Mouse (Mus musculus) Patski (cell line): ENCODE results near the gene Hist1h3a. TPM values are rescaled to one million over a fixed set of nuclear protein-coding genes. Genes with fewer than 3 reads are reported as not detected.

ENCODE experiments used
- ATAC-seq: fragments of 100-300 bp; one replicate; pipeline ENCODE4 v1.8.0; 2021
- CTCF ChIA-PET: fragments of 350-600 bp; sonication (Branson Sonifier 250); formaldehyde crosslinking; loops from one replicate; lab custom pipeline; 2022; ENCODE audit warnings: inconsistent platforms; lab: Charles Lee
- POLR2A ChIA-PET: fragments of 350-600 bp; sonication (Branson Sonifier 250); formaldehyde crosslinking; loops from one replicate; lab custom pipeline; 2022; ENCODE audit warnings: antibody characterized with exemption, inconsistent platforms; lab: Charles Lee
- DNase-seq: peaks from one replicate; pipeline ENCODE4 v3.0.0-alpha.2; 2011; ENCODE audit warnings: low read depth, low spot score
- H3K27me3 ChIP-seq: fragments of 371-371 bp; one replicate; pipeline ENCODE4 v1.5.1; 2021
- CTCF ChIP-seq: fragments of 100-300 bp; IDR thresholded peaks from one replicate; pipeline ENCODE4 v1.5.1; 2021
- in situ Hi-C: fragments of 300-500 bp; cut with MboI; formaldehyde crosslinking; loops from 3 replicates; pipeline ENCODE4 v1.11.1; 2018; ENCODE audit warnings: low pct_unique_long_range_greater_than_20kb, mixed read lengths
- polyA plus RNA-seq: library from polyadenylated mRNA; unstranded; gene quantifications from one replicate; pipeline ENCODE4 v1.2.3, GENCODE M21; 2021

Hist1h3a gene
- polyA plus RNA-seq, 1 experiment from 2014 or later: 0.18 TPM

DNA sequence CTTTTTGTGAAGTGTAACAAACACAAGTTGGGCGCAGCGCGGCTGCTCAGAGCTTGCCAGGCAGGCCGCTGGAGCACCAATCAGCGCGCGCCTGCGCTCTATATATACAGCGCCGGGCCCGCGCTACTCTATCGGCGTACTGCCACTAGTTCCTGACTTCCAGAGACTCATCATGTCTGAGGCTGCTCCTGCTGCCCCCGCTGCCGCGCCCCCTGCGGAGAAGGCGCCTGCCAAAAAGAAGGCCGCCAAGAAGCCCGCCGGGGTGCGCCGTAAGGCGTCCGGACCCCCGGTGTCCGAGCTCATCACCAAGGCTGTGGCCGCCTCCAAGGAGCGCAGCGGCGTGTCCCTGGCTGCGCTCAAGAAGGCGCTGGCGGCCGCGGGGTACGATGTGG lies 23.5 kb downstream of the Hist1h3a start, which contains the start of gene Hist1h1c:
Gene Hist1h1c (plus strand): TSS at position 132 of the 392 bp plus-strand sequence.
- no peak for TF ChIP-seq CTCF
- ChIA-PET CTCF (interaction anchor here (1.4 to 15.1 kb wide), 2 partner anchors 13 to 39 kb away, joined by 3 to 137 read pairs; partner anchors contain the start of genes Hist1h3b and Hist1h4c), POLR2A (no interaction called here)
- H3K27me3 ChIP-seq: no peaks in the 10 kb centered on the region
- in situ Hi-C loops: loop anchor here (10.0 to 25.0 kb wide), 2 partner anchors 114 to 301 kb away; partner anchors contain the start of genes Hist1h1e and Hist1h2be
- DNase-seq (no peak), ATAC-seq (peak; percentile 68)

DNA sequence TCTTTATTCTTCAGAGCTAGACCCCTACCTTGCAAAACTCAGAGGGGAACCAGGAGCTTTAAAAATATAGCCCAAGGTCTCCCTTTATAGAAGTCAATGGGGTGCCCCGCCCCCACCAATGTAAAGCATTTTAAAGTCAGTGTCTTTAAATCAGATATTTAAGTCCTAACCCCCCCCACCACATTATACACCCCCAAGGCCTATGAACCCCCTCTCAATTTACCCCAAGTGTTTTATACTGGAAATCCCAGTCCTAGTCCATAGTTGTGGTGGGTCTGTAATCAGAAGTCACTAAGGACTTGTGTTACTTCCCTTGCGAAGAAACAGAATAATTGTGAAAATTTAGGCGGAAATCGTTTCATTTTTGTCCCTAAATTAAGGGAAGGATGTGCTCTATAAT lies 24.1 kb downstream of the Hist1h3a start:
- H3K27me3 ChIP-seq: no peaks in the 10 kb centered on the region
- POLR2A ChIA-PET: no interaction called here
- ATAC-seq (no peak), DNase-seq (no peak)
- TF ChIP-seq CTCF: no peak
- CTCF ChIA-PET: interaction anchor here (1.3 to 15.1 kb wide), 2 partner anchors 11 to 38 kb away, joined by 5 to 137 read pairs; partner anchors contain the start of gene Hist1h4c
- in situ Hi-C loops: loop anchor here (10.0 to 25.0 kb wide), 2 partner anchors 113 to 301 kb away; partner anchors contain the start of genes Hist1h1e and Hist1h2be

DNA sequence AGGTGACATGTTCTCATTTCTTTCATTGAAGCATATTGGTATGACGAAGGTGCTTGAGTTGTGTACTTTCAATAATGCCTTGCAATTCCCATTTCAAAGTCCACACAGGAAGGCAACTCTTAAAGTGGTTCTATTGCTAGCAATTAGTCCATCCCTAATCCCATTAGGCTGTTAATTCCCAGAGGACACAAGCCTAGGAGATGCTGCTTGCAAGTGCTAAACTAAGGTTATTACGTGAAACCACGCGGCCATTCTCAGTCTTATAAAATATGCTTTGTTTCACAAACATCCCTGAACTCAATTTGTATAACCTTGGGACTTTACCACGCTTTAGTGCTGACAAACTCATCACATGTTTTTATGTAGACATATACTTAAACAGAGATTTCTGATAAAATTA lies 25.1 kb downstream of the Hist1h3a start:
- ATAC-seq: no peak
- in situ Hi-C loops: loop anchor here (10.0 to 25.0 kb wide), 2 partner anchors 112 to 300 kb away; partner anchors contain the start of genes Hist1h1e and Hist1h2be
- DNase-seq: no peak
- CTCF ChIA-PET: interaction anchor here (1.0 to 15.1 kb wide), 5 partner anchors 10 to 37 kb away, joined by 3 to 137 read pairs (median 4); partner anchors contain the start of gene Hist1h4c
- POLR2A ChIA-PET: interaction anchor here (0.7 kb wide), 1 partner anchor 53 kb away, joined by 3 read pairs; the partner anchor contains the start of gene Hist1h2bc
- no peaks in the 10 kb centered on the region for H3K27me3 ChIP-seq
- no peak for TF ChIP-seq CTCF

DNA sequence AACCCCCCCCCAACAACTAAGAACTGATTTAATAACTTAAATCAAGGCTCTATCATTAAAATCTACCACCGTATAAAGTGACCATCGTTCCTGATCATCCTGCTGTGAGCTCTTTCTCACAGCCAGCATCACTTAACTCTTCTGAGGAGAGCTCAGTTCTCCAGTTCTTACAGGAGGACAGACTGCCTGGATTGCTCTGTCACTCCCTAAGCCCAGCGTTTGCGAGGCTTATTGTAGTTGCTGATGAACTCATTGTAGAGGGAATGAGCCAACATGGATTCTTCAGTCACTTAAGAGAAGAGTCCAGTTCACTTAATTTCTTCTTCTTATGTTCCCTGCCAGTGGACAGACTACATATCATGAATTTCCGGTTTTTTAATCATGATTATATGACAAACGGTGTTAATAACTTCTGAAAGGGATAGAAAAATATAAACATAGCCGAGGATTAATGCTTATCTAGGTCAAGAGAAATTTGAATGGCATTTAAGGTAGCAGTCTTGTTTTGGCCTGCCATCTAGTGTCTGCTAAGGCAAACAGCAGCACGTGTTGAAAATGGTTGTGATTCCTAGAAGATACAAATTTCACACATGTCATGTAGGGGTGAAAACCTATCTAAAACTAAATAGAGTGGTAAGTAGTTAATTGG lies 29.9 kb downstream of the Hist1h3a start:
- ATAC-seq: no peak
- CTCF ChIA-PET: interaction anchor here (0.9 to 15.1 kb wide), 4 partner anchors 21 to 49 kb away, joined by 3 to 137 read pairs (median 12); partner anchors contain the start of genes Hist1h2ac, Hist1h2bc and Hist1h4c
- no peak for DNase-seq
- in situ Hi-C loops: loop anchor here (10.0 to 25.0 kb wide), 2 partner anchors 107 to 295 kb away; partner anchors contain the start of genes Hist1h1e and Hist1h2be
- POLR2A ChIA-PET: interaction anchor here (3.5 kb wide), 1 partner anchor 31 kb away, joined by 12 read pairs; no protein-coding TSS in a partner anchor
- H3K27me3 ChIP-seq: no peaks in the 10 kb centered on the region
- peak; percentile 81 for TF ChIP-seq CTCF

DNA sequence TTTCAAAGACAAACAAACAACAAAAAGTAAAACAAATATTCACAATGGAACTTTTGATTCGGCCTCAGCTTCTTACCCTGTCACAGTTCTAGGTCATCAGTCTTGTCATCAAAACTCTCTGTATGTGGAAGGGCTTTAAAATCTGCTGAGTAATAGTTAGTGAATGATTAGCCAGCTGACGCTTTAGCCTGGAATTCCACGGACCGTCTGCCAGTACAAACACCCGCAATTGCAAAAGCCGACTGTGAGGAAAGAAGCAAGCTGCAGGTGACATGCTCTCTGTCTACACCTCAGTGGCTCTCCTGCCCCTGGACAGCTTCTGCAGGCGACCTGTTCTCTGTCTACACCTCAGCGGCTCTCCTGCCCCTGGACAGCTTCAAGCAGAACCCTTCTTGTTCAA lies 31.7 kb downstream of the Hist1h3a start:
- peak; percentile 91 for DNase-seq
- in situ Hi-C loops: loop anchor here (10.0 to 25.0 kb wide), 2 partner anchors 106 to 293 kb away; partner anchors contain the start of genes Hist1h1e and Hist1h2be
- ChIA-PET CTCF (interaction anchor here (3.3 to 4.6 kb wide), 2 partner anchors 22 to 29 kb away, joined by 21 to 23 read pairs; no protein-coding TSS in a partner anchor), POLR2A (interaction anchor here (0.6 to 1.2 kb wide), 3 partner anchors 30 to 41 kb away, joined by 3 to 4 read pairs (median 3); no protein-coding TSS in a partner anchor)
- TF ChIP-seq CTCF: no peak
- peak; percentile 82 for ATAC-seq
- no peaks in the 10 kb centered on the region for H3K27me3 ChIP-seq

DNA sequence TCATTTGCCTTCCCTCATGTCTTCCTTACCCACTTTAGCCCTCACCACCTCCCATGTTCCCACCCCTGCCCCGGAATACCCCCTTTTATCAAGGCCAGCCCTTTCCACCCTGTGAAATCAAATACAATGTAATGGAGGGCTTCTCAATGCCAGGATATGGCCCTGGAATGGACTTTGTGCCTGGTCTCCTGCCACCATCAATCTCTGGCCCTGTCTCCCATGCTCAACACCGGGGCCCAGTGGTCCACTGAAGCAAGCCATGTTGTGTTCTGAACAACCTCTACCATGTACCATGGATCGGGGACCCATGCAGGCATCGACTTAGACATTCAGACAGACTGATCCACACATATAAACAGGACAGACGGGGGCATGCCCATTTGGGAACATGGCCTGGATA lies 32.5 kb downstream of the Hist1h3a start:
- POLR2A ChIA-PET: interaction anchor here (0.7 to 0.8 kb wide), 2 partner anchors 17 to 40 kb away, joined by 3 read pairs; no protein-coding TSS in a partner anchor
- H3K27me3 ChIP-seq: no peaks in the 10 kb centered on the region
- CTCF ChIA-PET: interaction anchor here (3.3 to 4.6 kb wide), 2 partner anchors 21 to 28 kb away, joined by 21 to 23 read pairs; no protein-coding TSS in a partner anchor

DNA sequence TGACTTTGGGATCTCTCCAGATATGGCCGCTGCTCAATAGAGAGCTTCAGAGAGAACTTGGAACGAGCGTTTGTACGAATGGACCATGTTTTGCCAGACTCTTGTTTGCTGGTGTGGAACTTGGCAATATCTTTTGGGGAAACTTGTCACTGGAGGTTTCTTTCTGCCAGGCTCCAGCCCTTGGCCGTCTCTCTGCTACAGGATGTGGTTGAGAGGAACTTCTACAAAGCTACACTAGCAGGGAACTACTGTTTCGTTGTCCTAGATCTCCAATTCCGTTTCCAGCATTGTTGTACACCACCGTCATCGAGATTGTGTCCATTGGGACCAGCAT lies 33.0 kb downstream of the Hist1h3a start:
- H3K27me3 ChIP-seq: no peaks in the 10 kb centered on the region
- no peak for ATAC-seq
- CTCF ChIA-PET: interaction anchor here (3.3 to 4.6 kb wide), 2 partner anchors 21 to 28 kb away, joined by 21 to 23 read pairs; no protein-coding TSS in a partner anchor
- POLR2A ChIA-PET: no interaction called here
- TF ChIP-seq CTCF: no peak
- DNase-seq: no peak
- in situ Hi-C loops: loop anchor here (25.0 kb wide), 1 partner anchor 292 kb away; no protein-coding TSS in a partner anchor

More for the DNA sequence above, 32.5 kb downstream of the Hist1h3a start:
- DNase-seq: no peak
- in situ Hi-C loops: loop anchor here (10.0 to 25.0 kb wide), 2 partner anchors 105 to 292 kb away; partner anchors contain the start of genes Hist1h1e and Hist1h2be
- ATAC-seq: no peak
- no peak for TF ChIP-seq CTCF

DNA sequence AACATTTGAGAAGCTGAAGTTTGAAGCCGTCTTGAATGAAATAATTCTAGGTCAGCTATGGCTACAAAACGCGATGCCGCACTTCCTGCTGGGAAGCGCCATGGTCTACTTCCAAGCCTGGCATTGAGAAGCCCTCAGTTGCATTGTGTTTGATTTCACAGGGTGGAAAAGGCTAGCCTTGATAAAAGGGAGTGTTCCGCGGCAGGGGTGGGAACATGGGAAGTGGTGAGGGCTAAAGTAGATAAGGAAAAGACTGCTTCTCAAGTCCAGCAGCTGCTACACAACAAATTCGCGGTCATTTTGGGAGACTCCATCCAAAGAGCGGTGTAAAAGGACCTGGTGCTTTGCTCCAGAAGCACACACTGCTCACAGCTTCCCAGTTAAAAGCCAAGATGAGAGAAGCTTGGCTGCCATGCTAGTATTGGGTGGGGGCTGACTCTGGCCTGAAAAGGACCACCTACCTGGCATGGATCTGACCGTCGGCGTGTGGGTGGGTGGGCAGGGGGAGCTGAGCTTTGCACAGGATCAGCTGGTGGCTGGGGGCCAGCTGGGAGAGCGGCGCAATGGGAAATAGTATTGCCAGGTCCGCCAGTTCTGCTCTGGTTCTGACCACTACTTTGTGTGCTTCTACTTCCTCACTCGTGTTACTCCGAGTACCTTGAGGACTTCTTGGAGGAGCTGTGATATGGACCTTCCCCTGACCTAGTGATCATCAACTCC lies 33.6 kb downstream of the Hist1h3a start:
- no peak for ATAC-seq
- in situ Hi-C loops: loop anchor here (25.0 kb wide), 1 partner anchor 291 kb away; no protein-coding TSS in a partner anchor
- ChIA-PET POLR2A (no interaction called here), CTCF (interaction anchor here (3.3 kb wide), 1 partner anchor 27 kb away, joined by 23 read pairs; no protein-coding TSS in a partner anchor)
- TF ChIP-seq CTCF: no peak
- no peak for DNase-seq
- H3K27me3 ChIP-seq: no peaks in the 10 kb centered on the region

DNA sequence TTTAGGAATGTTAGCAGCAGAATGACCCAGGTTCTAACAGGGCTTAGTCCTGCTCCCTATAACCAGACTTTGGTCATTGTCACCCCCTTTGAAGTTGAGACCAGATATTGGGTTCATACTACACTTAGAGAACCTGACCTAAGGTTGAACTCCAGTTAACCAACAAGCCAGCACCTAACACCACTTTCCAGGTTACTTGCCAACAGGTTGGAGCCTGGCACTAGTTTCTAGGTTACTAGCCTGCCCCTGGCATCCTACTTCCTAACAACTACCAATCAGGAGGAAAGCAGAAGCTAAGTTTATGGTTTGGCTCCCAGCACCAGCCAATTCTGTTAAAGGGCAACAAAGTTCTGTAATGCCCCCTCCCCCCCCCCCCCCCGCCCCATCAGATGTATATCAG lies 37.0 kb downstream of the Hist1h3a start:
- ChIA-PET POLR2A (no interaction called here), CTCF (interaction anchor here (1.0 kb wide), 1 partner anchor 23 kb away, joined by 3 read pairs; no protein-coding TSS in a partner anchor)
- no peak for TF ChIP-seq CTCF
- H3K27me3 ChIP-seq: no peaks in the 10 kb centered on the region
- DNase-seq (no peak), ATAC-seq (no peak)
- in situ Hi-C loops: loop anchor here (25.0 kb wide), 1 partner anchor 288 kb away; no protein-coding TSS in a partner anchor
